Mouse (Mus musculus): Measurements from ENCODE around the gene Myo3b. TPM values are rescaled to one million over a fixed set of nuclear protein-coding genes. Genes with fewer than 3 reads are reported as not detected.

Myo3b gene
- polyA plus RNA-seq, 1 experiment from 2014 or later: 0.69 TPM

DNA sequence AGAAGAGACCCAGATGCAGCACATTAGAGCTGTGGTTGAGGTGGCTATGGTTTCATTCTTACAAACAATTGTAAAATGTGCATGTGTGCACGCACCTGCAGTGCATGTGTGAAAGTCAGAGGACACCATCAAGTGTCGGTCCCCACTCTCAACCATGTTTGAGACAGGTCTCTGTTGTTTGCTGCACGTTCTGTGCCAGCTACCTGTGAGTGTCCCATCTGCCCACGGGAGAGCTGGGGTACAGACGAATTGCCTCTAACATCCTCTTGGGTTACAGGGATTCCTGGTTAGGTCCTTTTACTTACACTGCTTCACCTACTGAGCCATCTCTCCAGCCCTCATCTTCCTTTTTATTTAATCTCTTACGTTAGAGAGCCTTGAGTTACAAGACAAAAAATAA, 330.5 kb downstream of the Myo3b start:
- Histone ChIP-seq H3K4me2 (replicated peaks; ENCODE audit: low read depth, low read length) (no peak overlapping the region), H3K36me3 (ENCODE audit: insufficient read depth, low read length) (no peaks in the 10 kb centered on the region), H3K27ac (ENCODE audit: low read length) (no peak overlapping the region), H3K4me3 (ENCODE audit: low read length) (no peak overlapping the region), H3K9ac (replicated peaks; ENCODE audit: low read length) (no peak overlapping the region), H3K27me3 (ENCODE audit: insufficient read depth, low read length) (no peaks in the 10 kb centered on the region), H3K4me1 (ENCODE audit: insufficient read depth, low read length) (no peaks in the 10 kb centered on the region), H3K9me3 (ENCODE audit: low read length) (no peaks in the 10 kb centered on the region)
- no peak for ATAC-seq (ENCODE audit: low FRiP score, low TSS enrichment)
- WGBS: 89% methylated on average over 6 of the region's 6 CpGs

DNA sequence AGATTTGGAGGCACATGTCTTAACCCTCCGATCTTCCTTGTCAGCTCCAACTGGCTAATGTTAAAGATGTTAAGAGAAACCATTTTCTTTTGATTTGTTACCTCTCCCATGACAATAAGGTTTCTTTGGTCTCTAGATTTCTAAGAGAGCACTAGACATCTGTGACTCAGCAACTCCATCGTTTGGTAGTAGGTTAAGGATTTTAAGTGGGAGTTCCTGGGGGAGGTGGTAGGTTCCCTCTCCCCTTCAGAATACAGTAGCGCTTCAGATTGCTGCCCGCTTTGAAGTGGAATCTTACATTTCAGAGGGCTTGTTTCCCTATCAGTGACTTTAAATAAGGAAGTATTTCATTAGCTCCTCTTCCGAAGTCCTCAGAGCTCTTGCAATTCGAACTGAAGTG, 340.4 kb downstream of the Myo3b start:
- WGBS: 26% methylated on average over 6 of the region's 6 CpGs
- Histone ChIP-seq H3K27me3 (ENCODE audit: insufficient read depth, low read length) (no peaks in the 10 kb centered on the region), H3K9me3 (ENCODE audit: low read length) (no peaks in the 10 kb centered on the region; the same call in 1 of the 2 replicates), H3K27ac (ENCODE audit: low read length) (no peak overlapping the region; the same call in 1 of the 2 replicates), H3K4me1 (ENCODE audit: insufficient read depth, low read length) (peaks cover 16% of the 10 kb centered on the region), H3K36me3 (ENCODE audit: insufficient read depth, low read length) (no peaks in the 10 kb centered on the region), H3K4me3 (ENCODE audit: low read length) (no peak overlapping the region), H3K4me2 (replicated peaks; ENCODE audit: low read depth, low read length) (no peak overlapping the region), H3K9ac (replicated peaks; ENCODE audit: low read length) (no peak overlapping the region)
- no peak for ATAC-seq (ENCODE audit: low FRiP score, low TSS enrichment)

DNA sequence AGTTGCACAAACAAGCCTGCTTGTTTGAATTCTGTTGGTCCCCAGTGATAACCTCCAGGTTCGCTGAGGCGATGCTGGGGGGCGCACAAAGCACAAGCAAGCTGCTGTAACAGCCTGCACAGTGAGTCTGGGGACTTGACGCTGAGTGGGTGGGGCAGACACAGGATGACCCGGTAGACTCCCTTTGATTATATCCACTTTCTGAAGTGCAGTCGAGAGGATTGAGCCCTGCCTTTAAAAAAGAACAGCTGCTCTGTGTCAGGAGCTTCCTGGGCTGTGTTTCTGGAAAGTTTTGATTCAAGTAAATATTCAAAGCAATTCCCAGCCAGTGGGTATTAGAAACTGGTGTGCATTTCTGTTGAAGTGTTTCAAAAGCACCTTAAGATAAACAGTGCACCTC, 341.0 kb downstream of the Myo3b start:
- H3K9ac ChIP-seq (replicated peaks; ENCODE audit: low read length): no peak overlapping the region
- no peaks in the 10 kb centered on the region for H3K36me3 ChIP-seq (ENCODE audit: insufficient read depth, low read length)
- no peak overlapping the region for H3K4me2 ChIP-seq (replicated peaks; ENCODE audit: low read depth, low read length)
- H3K4me1 ChIP-seq (ENCODE audit: insufficient read depth, low read length): peaks cover 16% of the 10 kb centered on the region
- ATAC-seq (ENCODE audit: low FRiP score, low TSS enrichment): no peak; the same call in 1 of the 2 replicates
- WGBS: 6% methylated on average over 6 of the region's 6 CpGs
- no peak overlapping the region for H3K27ac ChIP-seq (ENCODE audit: low read length)
- no peaks in the 10 kb centered on the region for H3K27me3 ChIP-seq (ENCODE audit: insufficient read depth, low read length)
- H3K9me3 ChIP-seq (ENCODE audit: low read length): no peaks in the 10 kb centered on the region; the same call in 1 of the 2 replicates
- H3K4me3 ChIP-seq (ENCODE audit: low read length): no peak overlapping the region

DNA sequence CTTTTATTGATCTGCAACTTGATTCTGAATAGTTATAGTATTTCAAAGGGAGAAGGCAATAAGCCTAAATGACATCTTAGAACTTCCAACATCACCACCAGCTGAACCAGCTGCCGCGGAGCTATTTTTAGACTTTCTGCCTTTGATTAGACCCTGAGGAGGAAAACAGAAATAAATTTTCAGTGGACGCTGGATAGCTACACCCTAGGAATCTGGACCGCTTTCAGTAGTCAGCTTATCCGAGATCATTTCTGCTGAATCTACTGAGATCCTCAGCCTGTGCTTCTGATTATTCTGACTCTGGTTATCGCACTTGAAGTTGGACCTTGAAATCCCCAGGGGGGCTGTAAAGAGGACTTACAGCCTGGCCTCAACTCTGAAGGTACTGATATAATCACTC, 349.7 kb downstream of the Myo3b start:
- Histone ChIP-seq H3K9ac (replicated peaks; ENCODE audit: low read length) (no peak overlapping the region), H3K4me1 (ENCODE audit: insufficient read depth, low read length) (peaks cover 14% of the 10 kb centered on the region), H3K4me3 (ENCODE audit: low read length) (no peak overlapping the region), H3K27me3 (ENCODE audit: insufficient read depth, low read length) (no peaks in the 10 kb centered on the region), H3K27ac (ENCODE audit: low read length) (no peak overlapping the region; the same call in 1 of the 2 replicates), H3K36me3 (ENCODE audit: insufficient read depth, low read length) (no peaks in the 10 kb centered on the region), H3K4me2 (replicated peaks; ENCODE audit: low read depth, low read length) (0 out of 2 replicates have a peak overlapping the region, but pooled peaks have one; percentile 6), H3K9me3 (ENCODE audit: low read length) (no peaks in the 10 kb centered on the region)
- WGBS: 22% methylated on average over 6 of the region's 6 CpGs
- ATAC-seq (ENCODE audit: low FRiP score, low TSS enrichment): no peak; the same call in 1 of the 2 replicates

GRCm38 (mm10) chr2:70389162-70389561, 350.2 kb downstream of the Myo3b start:
- H3K27me3 ChIP-seq (ENCODE audit: insufficient read depth, low read length): no peaks in the 10 kb centered on the region
- no peak overlapping the region for H3K9ac ChIP-seq (replicated peaks; ENCODE audit: low read length)
- 92% methylated on average over 1 of the region's 1 CpGs for WGBS
- H3K4me2 ChIP-seq (replicated peaks; ENCODE audit: low read depth, low read length): no peak overlapping the region
- peaks cover 14% of the 10 kb centered on the region for H3K4me1 ChIP-seq (ENCODE audit: insufficient read depth, low read length)
- no peak overlapping the region for H3K27ac ChIP-seq (ENCODE audit: low read length)
- no peak overlapping the region for H3K4me3 ChIP-seq (ENCODE audit: low read length)
- no peak for ATAC-seq (ENCODE audit: low FRiP score, low TSS enrichment)
- no peaks in the 10 kb centered on the region for H3K36me3 ChIP-seq (ENCODE audit: insufficient read depth, low read length)
- H3K9me3 ChIP-seq (ENCODE audit: low read length): no peaks in the 10 kb centered on the region

GRCm38 (mm10) chr2:70397734-70398276, 358.9 kb downstream of the Myo3b start:
- H3K4me2 ChIP-seq (replicated peaks; ENCODE audit: low read depth, low read length): no peak overlapping the region
- WGBS: 9% methylated on average over 9 of the region's 9 CpGs
- H3K4me1 ChIP-seq (ENCODE audit: insufficient read depth, low read length): peaks cover 11% of the 10 kb centered on the region; the same call in 1 of the 2 replicates
- no peak overlapping the region for H3K27ac ChIP-seq (ENCODE audit: low read length)
- H3K27me3 ChIP-seq (ENCODE audit: insufficient read depth, low read length): no peaks in the 10 kb centered on the region
- H3K36me3 ChIP-seq (ENCODE audit: insufficient read depth, low read length): no peaks in the 10 kb centered on the region
- no peak overlapping the region for H3K4me3 ChIP-seq (ENCODE audit: low read length)
- no peak overlapping the region for H3K9ac ChIP-seq (replicated peaks; ENCODE audit: low read length)
- H3K9me3 ChIP-seq (ENCODE audit: low read length): no peaks in the 10 kb centered on the region
- peak; percentile 51; the same call in 1 of the 2 replicates for ATAC-seq (ENCODE audit: low FRiP score, low TSS enrichment)

DNA sequence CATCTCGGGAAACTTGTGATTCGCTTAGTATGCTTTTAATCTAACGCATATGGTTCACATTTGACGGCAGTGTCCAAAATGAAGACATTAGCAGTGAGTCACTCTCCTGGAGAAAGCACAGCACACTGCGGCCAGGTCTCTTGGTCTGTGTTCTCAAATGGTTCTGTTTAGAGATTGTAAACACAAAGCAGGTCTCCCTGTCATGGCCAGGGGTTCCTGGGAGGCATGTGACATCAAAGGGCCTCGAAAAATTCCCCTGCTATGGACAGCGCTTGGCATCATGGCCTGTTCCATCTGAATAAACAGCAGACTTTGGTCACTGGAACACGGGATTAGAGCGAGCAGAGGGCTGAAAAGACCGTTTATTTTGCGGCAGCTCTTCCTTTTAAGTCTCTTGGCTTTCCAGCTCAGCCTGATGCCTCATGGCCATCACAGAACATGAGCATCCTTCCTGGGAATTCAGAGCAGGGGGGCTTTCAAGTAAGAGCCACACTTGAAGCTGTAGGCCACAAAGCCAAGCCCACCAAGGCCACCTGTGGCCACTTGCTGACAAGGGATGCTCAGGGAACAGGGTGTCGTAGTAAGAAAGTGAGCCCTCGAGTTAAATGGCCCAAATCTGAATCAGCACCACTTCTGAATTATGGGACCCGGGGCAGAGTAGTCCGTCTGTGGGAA, 360.7 kb downstream of the Myo3b start:
- H3K9me3 ChIP-seq (ENCODE audit: low read length): no peaks in the 10 kb centered on the region
- no peak overlapping the region for H3K4me2 ChIP-seq (replicated peaks; ENCODE audit: low read depth, low read length)
- no peak overlapping the region for H3K27ac ChIP-seq (ENCODE audit: low read length)
- no peak overlapping the region for H3K4me3 ChIP-seq (ENCODE audit: low read length)
- H3K27me3 ChIP-seq (ENCODE audit: insufficient read depth, low read length): no peaks in the 10 kb centered on the region
- no peak overlapping the region for H3K9ac ChIP-seq (replicated peaks; ENCODE audit: low read length)
- WGBS: 74% methylated on average over 15 of the region's 15 CpGs
- ATAC-seq (ENCODE audit: low FRiP score, low TSS enrichment): 0 out of 2 replicates have a peak, but pooled peaks have one; percentile 15
- peaks cover 11% of the 10 kb centered on the region; the same call in 1 of the 2 replicates for H3K4me1 ChIP-seq (ENCODE audit: insufficient read depth, low read length)
- no peaks in the 10 kb centered on the region for H3K36me3 ChIP-seq (ENCODE audit: insufficient read depth, low read length)

- Histone ChIP-seq H3K9ac (replicated peaks; ENCODE audit: low read length) (no peak overlapping the region), H3K36me3 (ENCODE audit: insufficient read depth, low read length) (no peaks in the 10 kb centered on the region), H3K9me3 (ENCODE audit: low read length) (no peaks in the 10 kb centered on the region), H3K27me3 (ENCODE audit: insufficient read depth, low read length) (no peaks in the 10 kb centered on the region), H3K4me3 (ENCODE audit: low read length) (no peak overlapping the region), H3K4me1 (ENCODE audit: insufficient read depth, low read length) (peaks cover 11% of the 10 kb centered on the region; the same call in 1 of the 2 replicates), H3K4me2 (replicated peaks; ENCODE audit: low read depth, low read length) (no peak overlapping the region), H3K27ac (ENCODE audit: low read length) (no peak overlapping the region)
- WGBS: 82% methylated on average over 6 of the region's 6 CpGs
- no peak for ATAC-seq (ENCODE audit: low FRiP score, low TSS enrichment)
These were observed 361.4 kb downstream of the Myo3b start for GRCm38 (mm10) chr2:70400321-70400720.

DNA sequence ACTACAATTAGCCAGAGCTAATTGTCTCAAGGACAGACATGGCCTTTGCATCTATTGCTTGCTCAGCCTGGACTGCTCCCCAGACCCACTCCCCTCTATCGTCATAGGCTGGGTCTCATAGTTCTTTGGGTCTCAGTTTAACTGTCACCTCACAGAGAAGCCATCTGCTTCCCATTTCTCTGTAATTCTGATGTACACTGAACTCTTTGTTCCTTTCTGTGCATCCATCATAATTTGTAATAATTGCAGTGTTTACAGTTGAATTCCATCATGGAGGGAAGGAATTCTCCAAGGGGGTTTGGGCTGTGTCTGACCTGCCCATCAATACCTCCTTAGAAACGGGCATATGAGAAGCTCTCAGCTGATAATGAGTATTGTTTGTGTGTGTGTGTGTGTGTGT, 365.4 kb downstream of the Myo3b start:
- ATAC-seq (ENCODE audit: low FRiP score, low TSS enrichment): no peak
- Histone ChIP-seq H3K4me1 (ENCODE audit: insufficient read depth, low read length) (no peaks in the 10 kb centered on the region), H3K27me3 (ENCODE audit: insufficient read depth, low read length) (no peaks in the 10 kb centered on the region), H3K9me3 (ENCODE audit: low read length) (no peaks in the 10 kb centered on the region), H3K4me3 (ENCODE audit: low read length) (no peak overlapping the region), H3K27ac (ENCODE audit: low read length) (no peak overlapping the region), H3K4me2 (replicated peaks; ENCODE audit: low read depth, low read length) (no peak overlapping the region), H3K9ac (replicated peaks; ENCODE audit: low read length) (no peak overlapping the region), H3K36me3 (ENCODE audit: insufficient read depth, low read length) (no peaks in the 10 kb centered on the region)
- WGBS: 73% methylated on average over 2 of the region's 2 CpGs

DNA sequence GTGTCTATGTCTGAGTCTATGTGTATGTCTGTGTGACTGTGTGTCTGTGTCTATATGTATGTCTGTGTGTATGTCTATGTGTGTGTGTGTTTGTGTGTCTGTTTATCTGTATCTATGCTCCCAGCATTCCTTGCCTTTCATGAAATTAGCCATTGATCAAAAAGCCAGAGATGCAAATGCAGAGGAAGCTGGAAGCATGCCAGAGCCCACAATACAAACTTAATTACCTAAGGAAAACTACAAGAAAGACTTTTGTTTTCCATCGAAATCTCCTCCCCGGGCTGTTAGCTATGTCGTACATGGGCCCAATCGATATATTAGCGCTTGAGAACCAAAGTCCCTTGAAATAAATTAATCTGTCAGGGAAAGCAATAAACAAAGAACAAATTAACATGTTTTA, 367.9 kb downstream of the Myo3b start:
- Histone ChIP-seq H3K9ac (replicated peaks; ENCODE audit: low read length) (no peak overlapping the region), H3K4me2 (replicated peaks; ENCODE audit: low read depth, low read length) (no peak overlapping the region), H3K27me3 (ENCODE audit: insufficient read depth, low read length) (no peaks in the 10 kb centered on the region), H3K4me1 (ENCODE audit: insufficient read depth, low read length) (no peaks in the 10 kb centered on the region), H3K36me3 (ENCODE audit: insufficient read depth, low read length) (no peaks in the 10 kb centered on the region), H3K4me3 (ENCODE audit: low read length) (no peak overlapping the region), H3K27ac (ENCODE audit: low read length) (no peak overlapping the region), H3K9me3 (ENCODE audit: low read length) (no peaks in the 10 kb centered on the region)
- ATAC-seq (ENCODE audit: low FRiP score, low TSS enrichment): no peak
- 56% methylated on average over 5 of the region's 5 CpGs for WGBS
